Mouse (Mus musculus): ENCODE measurements around the gene Zfp866. TPM values are rescaled to one million over a fixed set of nuclear protein-coding genes. Genes with fewer than 3 reads are reported as not detected.
A peak's percentile ranks its signal among the peaks of the same experiment; 100 is the strongest.

The Zfp866 gene
- polyA plus RNA-seq, 1 experiment: 31.2 TPM

GRCm38 (mm10) chr8:69799946-69800345 lies 9.0 kb upstream of the Zfp866 start:
- Histone ChIP-seq H3K4me1 (ENCODE audit: control insufficient read depth, insufficient read depth, low read length) (no peaks in the 10 kb centered on the region), H3K4me3 (ENCODE audit: insufficient read depth, low read length) (no peak overlapping the region), H3K27ac (ENCODE audit: insufficient read depth, low read length) (no peak overlapping the region)
- no peak for TF ChIP-seq POLR2A (IDR thresholded peaks at IDR 0.05; ENCODE audit: low read depth, low read length)
- TF ChIP-seq CTCF (IDR thresholded peaks at IDR 0.05; ENCODE audit: borderline replicate concordance, insufficient read depth, low read length): no peak

GRCm38 (mm10) chr8:69799261-69799660 lies 8.3 kb upstream of the Zfp866 start:
- TF ChIP-seq POLR2A (IDR thresholded peaks at IDR 0.05; ENCODE audit: low read depth, low read length) (no peak), CTCF (IDR thresholded peaks at IDR 0.05; ENCODE audit: borderline replicate concordance, insufficient read depth, low read length) (no peak)
- H3K27ac ChIP-seq (ENCODE audit: insufficient read depth, low read length): no peak overlapping the region

GRCm38 (mm10) chr8:69797661-69798060 lies 6.7 kb upstream of the Zfp866 start:
- H3K4me3 ChIP-seq (ENCODE audit: insufficient read depth, low read length): no peak overlapping the region
- peaks cover under 1% of the 10 kb centered on the region; the same call in 1 of the 2 replicates for H3K4me1 ChIP-seq (ENCODE audit: control insufficient read depth, insufficient read depth, low read length)
- TF ChIP-seq CTCF (IDR thresholded peaks at IDR 0.05; ENCODE audit: borderline replicate concordance, insufficient read depth, low read length) (no peak), POLR2A (IDR thresholded peaks at IDR 0.05; ENCODE audit: low read depth, low read length) (no peak)
- H3K27ac ChIP-seq (ENCODE audit: insufficient read depth, low read length): no peak overlapping the region

More at GRCm38 (mm10) chr8:69799261-69799660, 8.3 kb upstream of the Zfp866 start:
- H3K4me3 ChIP-seq (ENCODE audit: insufficient read depth, low read length): no peak overlapping the region
- H3K4me1 ChIP-seq (ENCODE audit: control insufficient read depth, insufficient read depth, low read length): no peaks in the 10 kb centered on the region

- no peak for TF ChIP-seq CTCF (IDR thresholded peaks at IDR 0.05; ENCODE audit: borderline replicate concordance, insufficient read depth, low read length)
- TF ChIP-seq POLR2A (IDR thresholded peaks at IDR 0.05; ENCODE audit: low read depth, low read length): no peak
- no peak overlapping the region for H3K4me3 ChIP-seq (ENCODE audit: insufficient read depth, low read length)
- H3K4me1 ChIP-seq (ENCODE audit: control insufficient read depth, insufficient read depth, low read length): peaks cover 7% of the 10 kb centered on the region; the same call in 1 of the 2 replicates
- H3K27ac ChIP-seq (ENCODE audit: insufficient read depth, low read length): no peak overlapping the region
Measured at GRCm38 (mm10) chr8:69796721-69797345, 5.9 kb upstream of the Zfp866 start.

GRCm38 (mm10) chr8:69794901-69795300 lies 3.9 kb upstream of the Zfp866 start:
- no peak overlapping the region for H3K27ac ChIP-seq (ENCODE audit: insufficient read depth, low read length)
- peaks cover 7% of the 10 kb centered on the region; the same call in 1 of the 2 replicates for H3K4me1 ChIP-seq (ENCODE audit: control insufficient read depth, insufficient read depth, low read length)
- TF ChIP-seq CTCF (IDR thresholded peaks at IDR 0.05; ENCODE audit: borderline replicate concordance, insufficient read depth, low read length) (no peak), POLR2A (IDR thresholded peaks at IDR 0.05; ENCODE audit: low read depth, low read length) (no peak)
- no peak overlapping the region for H3K4me3 ChIP-seq (ENCODE audit: insufficient read depth, low read length)

- Histone ChIP-seq H3K27ac (ENCODE audit: insufficient read depth, low read length) (no peak overlapping the region), H3K4me1 (ENCODE audit: control insufficient read depth, insufficient read depth, low read length) (peaks cover 7% of the 10 kb centered on the region; the same call in 1 of the 2 replicates), H3K4me3 (ENCODE audit: insufficient read depth, low read length) (no peak overlapping the region)
- TF ChIP-seq CTCF (IDR thresholded peaks at IDR 0.05; ENCODE audit: borderline replicate concordance, insufficient read depth, low read length) (no peak), POLR2A (IDR thresholded peaks at IDR 0.05; ENCODE audit: low read depth, low read length) (no peak)
Measured at GRCm38 (mm10) chr8:69794096-69794495, 3.1 kb upstream of the Zfp866 start.

- TF ChIP-seq CTCF (IDR thresholded peaks at IDR 0.05; ENCODE audit: borderline replicate concordance, insufficient read depth, low read length) (no peak), POLR2A (IDR thresholded peaks at IDR 0.05; ENCODE audit: low read depth, low read length) (no peak)
- Histone ChIP-seq H3K4me3 (ENCODE audit: insufficient read depth, low read length) (no peak overlapping the region), H3K27ac (ENCODE audit: insufficient read depth, low read length) (no peak overlapping the region), H3K4me1 (ENCODE audit: control insufficient read depth, insufficient read depth, low read length) (peaks cover 7% of the 10 kb centered on the region; the same call in 1 of the 2 replicates)
Measured at GRCm38 (mm10) chr8:69793666-69794065, 2.7 kb upstream of the Zfp866 start.

GRCm38 (mm10) chr8:69791415-69792068 lies 564 bp upstream of the Zfp866 start:
- no peak overlapping the region for H3K27ac ChIP-seq (ENCODE audit: insufficient read depth, low read length)
- H3K4me3 ChIP-seq (ENCODE audit: insufficient read depth, low read length): peak overlapping the region; percentile 86
- H3K4me1 ChIP-seq (ENCODE audit: control insufficient read depth, insufficient read depth, low read length): peaks cover 7% of the 10 kb centered on the region; the same call in 1 of the 2 replicates
- TF ChIP-seq POLR2A (IDR thresholded peaks at IDR 0.05; ENCODE audit: low read depth, low read length) (no peak), CTCF (IDR thresholded peaks at IDR 0.05; ENCODE audit: borderline replicate concordance, insufficient read depth, low read length) (no peak)

- Histone ChIP-seq H3K4me1 (ENCODE audit: control insufficient read depth, insufficient read depth, low read length) (peaks cover 7% of the 10 kb centered on the region; the same call in 1 of the 2 replicates), H3K4me3 (ENCODE audit: insufficient read depth, low read length) (peak overlapping the region; percentile 86), H3K27ac (ENCODE audit: insufficient read depth, low read length) (no peak overlapping the region)
- TF ChIP-seq CTCF (IDR thresholded peaks at IDR 0.05; ENCODE audit: borderline replicate concordance, insufficient read depth, low read length) (no peak), POLR2A (IDR thresholded peaks at IDR 0.05; ENCODE audit: low read depth, low read length) (no peak)
Measured at GRCm38 (mm10) chr8:69790364-69790763, 614 bp downstream of the Zfp866 start.

GRCm38 (mm10) chr8:69789731-69790130 lies 1.2 kb downstream of the Zfp866 start:
- TF ChIP-seq POLR2A (IDR thresholded peaks at IDR 0.05; ENCODE audit: low read depth, low read length): no peak
- TF ChIP-seq CTCF (IDR thresholded peaks at IDR 0.05; ENCODE audit: borderline replicate concordance, insufficient read depth, low read length): no peak
- no peak overlapping the region for H3K27ac ChIP-seq (ENCODE audit: insufficient read depth, low read length)
- H3K4me3 ChIP-seq (ENCODE audit: insufficient read depth, low read length): no peak overlapping the region
- peaks cover 7% of the 10 kb centered on the region; the same call in 1 of the 2 replicates for H3K4me1 ChIP-seq (ENCODE audit: control insufficient read depth, insufficient read depth, low read length)

Data from embryonic fibroblast, embryonic 13.5 days (primary cell).